Mouse (Mus musculus) limb, embryonic 11.5 days (tissue): ENCODE measurements around the gene Dctn2. TPM values are rescaled to one million over a fixed set of nuclear protein-coding genes. Genes with fewer than 3 reads are reported as not detected.
"Not testable (repeated sequence)": the region's sequence is repeated elsewhere in the genome, so short reads cannot be mapped to it uniquely, and the experiment has no call there.

Experiments used
- ATAC-seq: fragments of 200-750 bp; cut with Nextera tagmentation; 2 replicates; pipeline ENCODE4 v1.8.0; 2017; ENCODE audit warnings: low read depth; ENCODE audit not compliant: insufficient number of reproducible peaks, low FRiP score, low TSS enrichment
- DNase-seq: peaks from one replicate; pipeline ENCODE4 v3.0.0-alpha.2; 2015; ENCODE audit warnings: low spot score
- H3K27ac ChIP-seq: fragments of 300-500 bp; sonication (generic); replicated peaks from 2 replicates; pipeline ENCODE4 v1.5.1; 2014; ENCODE audit warnings: low read depth, mild to moderate bottlenecking, low read length
- H3K27me3 ChIP-seq: fragments of 300-500 bp; sonication (generic); 2 replicates; pipeline ENCODE4 v1.6.1; 2014; ENCODE audit warnings: mild to moderate bottlenecking, low read length, mixed read lengths; ENCODE audit not compliant: control insufficient read depth, insufficient read depth
- H3K36me3 ChIP-seq: fragments of 300-500 bp; sonication (generic); 2 replicates; pipeline ENCODE4 v1.6.1; 2014; ENCODE audit warnings: mild to moderate bottlenecking, low read length, moderate library complexity, mixed read lengths; ENCODE audit not compliant: control insufficient read depth, insufficient read depth
- H3K4me1 ChIP-seq: fragments of 300-500 bp; sonication (generic); 2 replicates; pipeline ENCODE4 v1.6.1; 2014; ENCODE audit warnings: low read length, mixed read lengths; ENCODE audit not compliant: control insufficient read depth, insufficient read depth
- H3K4me2 ChIP-seq: fragments of 300-500 bp; sonication (generic); 2 replicates; pipeline ENCODE4 v1.6.1; 2014; ENCODE audit warnings: low read depth, mild to moderate bottlenecking, moderate library complexity; ENCODE audit not compliant: severe bottlenecking
- H3K4me3 ChIP-seq: fragments of 300-500 bp; sonication (generic); 2 replicates; pipeline ENCODE4 v1.5.1; 2014; ENCODE audit warnings: low read depth, low read length
- H3K9ac ChIP-seq: fragments of 300-500 bp; sonication (generic); 2 replicates; pipeline ENCODE4 v1.6.1; 2014; ENCODE audit warnings: mild to moderate bottlenecking, low read length
- H3K9me3 ChIP-seq: fragments of 300-500 bp; sonication (generic); 2 replicates; pipeline ENCODE4 v1.6.1; 2016; ENCODE audit warnings: low read length; ENCODE audit not compliant: control insufficient read depth
- WGBS: fragments of 180-500 bp; shearing (Covaris S2); extraction: QIAGEN DNeasy Blood & Tissue Kit; methylation state at CpG from one replicate; pipeline ENCODE4 v1.1.7; 2014; 5-methylcytosine and 5-hydroxymethylcytosine counted together
- polyA plus RNA-seq: library from polyadenylated mRNA; unstranded; fragments of >200 nt; fragmentation: Nextera tagmentation; extraction: Ambion mirVana; gene quantifications from 2 replicates; pipeline ENCODE4 v1.2.1, GENCODE M21; 2014

Gene Dctn2
- polyA plus RNA-seq, 1 experiment from 2014 or later = 170 TPM

DNA sequence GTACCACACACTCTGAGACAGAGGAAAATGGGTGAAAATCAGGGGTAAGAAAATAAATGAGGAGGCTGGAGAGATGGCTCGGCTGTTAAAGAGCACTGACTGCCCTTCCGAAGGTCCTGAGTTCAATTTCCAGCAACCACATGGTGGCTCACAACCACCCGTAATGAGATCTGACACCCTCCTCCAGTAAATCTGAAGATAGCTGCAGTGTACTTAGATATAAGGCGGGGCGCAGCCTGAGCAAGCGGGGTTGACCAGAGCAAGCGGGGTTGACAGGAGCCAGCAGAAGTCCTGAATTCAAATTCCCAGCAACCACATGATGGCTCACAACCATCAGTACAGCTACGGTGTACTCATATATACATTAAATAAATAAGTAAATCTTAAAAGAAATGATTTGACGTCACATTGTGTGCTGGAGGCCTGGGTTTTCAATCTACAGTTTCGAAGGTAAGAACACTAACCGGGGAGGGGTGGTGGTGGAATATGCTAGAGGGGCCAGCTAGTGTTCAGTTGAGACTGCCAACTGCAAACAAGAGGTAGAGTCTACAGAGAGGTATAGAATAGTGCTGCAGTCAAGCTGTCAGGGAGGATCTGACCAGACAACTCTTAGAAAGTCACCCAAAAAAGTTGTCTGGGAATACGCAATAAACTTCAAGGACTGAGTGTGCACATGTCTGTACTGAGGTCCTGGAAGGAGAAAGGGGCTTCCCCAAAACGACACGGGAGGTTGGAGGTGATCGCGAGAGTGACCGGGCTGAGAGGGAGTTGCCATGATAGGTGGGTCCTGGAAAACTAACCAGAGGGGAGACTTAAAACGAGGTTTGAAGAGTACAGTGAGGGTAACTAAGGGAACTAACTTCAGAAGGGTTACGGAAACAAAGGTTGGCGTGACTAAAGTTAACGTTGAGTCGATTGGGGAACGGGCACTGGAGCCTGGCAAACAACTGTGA lies 44.6 kb downstream of the Dctn2 start:
- ATAC-seq (peak; percentile 41; the same call in 1 of the 2 replicates), DNase-seq (peak; percentile 70)
- Histone ChIP-seq H3K9ac (peak overlapping the region; percentile 71), H3K9me3 (no peaks in the 10 kb centered on the region), H3K4me3 (peak overlapping the region; percentile 69), H3K4me2 (peak overlapping the region; percentile 66), H3K27ac (no peak overlapping the region), H3K4me1 (peaks cover 6% of the 10 kb centered on the region; the same call in 1 of the 2 replicates), H3K36me3 (peaks cover 16% of the 10 kb centered on the region), H3K27me3 (no peaks in the 10 kb centered on the region)
- WGBS = 38% methylated on average over 23 of the region's 23 CpGs

DNA sequence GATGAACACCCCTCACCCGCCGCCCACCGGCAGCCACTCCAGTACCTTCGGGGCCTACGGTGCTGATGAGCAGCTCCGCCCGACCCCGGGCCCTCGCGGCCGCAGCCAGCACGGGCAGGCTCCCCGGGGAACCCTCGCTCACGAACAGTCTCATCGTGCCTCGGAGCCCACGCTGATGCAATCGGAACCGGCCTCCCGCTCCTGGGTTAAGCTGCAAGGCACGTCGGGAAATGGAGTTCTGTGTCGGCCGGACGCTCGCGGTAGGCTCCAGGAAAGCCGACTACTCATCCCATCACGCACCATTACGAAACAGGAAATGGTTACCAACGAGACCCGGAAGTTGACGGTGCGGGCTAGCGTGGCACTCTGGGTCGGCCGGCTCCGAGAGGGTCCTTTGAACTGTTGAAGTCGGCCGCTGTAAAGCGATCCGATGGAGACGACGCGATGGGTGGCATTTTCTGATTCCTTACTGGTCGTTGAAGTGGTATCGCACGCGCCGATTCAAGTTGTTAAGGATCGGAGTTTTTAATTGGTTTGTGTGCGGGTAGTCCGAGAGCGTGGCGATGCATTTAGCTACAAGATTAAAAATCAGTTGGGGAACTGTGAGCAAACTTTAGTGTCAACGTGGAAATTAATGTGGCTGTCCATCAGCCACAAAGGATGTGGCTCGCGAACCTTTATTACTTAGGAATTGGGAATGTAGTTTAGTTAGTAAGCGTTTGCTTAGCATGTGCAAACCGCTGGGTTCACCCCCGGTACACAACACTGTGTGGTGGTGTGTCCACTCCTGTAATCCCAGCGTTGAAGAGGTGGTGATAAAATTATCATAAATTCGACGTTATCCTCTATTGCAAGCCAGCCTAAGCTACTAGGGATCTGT lies 45.5 kb downstream of the Dctn2 start, which contains the start of gene Mars:
Mars (minus strand) TSS at position 311 of the 880 bp plus-strand sequence.
- Histone ChIP-seq H3K4me2 (peak within 1 kb of the TSS; percentile 74), H3K4me3 (peak within 1 kb of the TSS; percentile 69), H3K27me3 (no peaks in the 10 kb centered on the region), H3K27ac (no peak within 1 kb of the TSS), H3K9me3 (no peaks in the 10 kb centered on the region), H3K36me3 (peaks cover 13% of the 10 kb centered on the region), H3K4me1 (peaks cover 6% of the 10 kb centered on the region; the same call in 1 of the 2 replicates), H3K9ac (peak within 1 kb of the TSS; percentile 71)
- peak; percentile 94 for DNase-seq
- ATAC-seq = peak; percentile 94
- WGBS = under 1% methylated on average over 65 of the region's 65 CpGs

- no peak overlapping the region for H3K27ac ChIP-seq
- WGBS = under 1% methylated on average over 4 of the region's 4 CpGs
- peak overlapping the region; percentile 69 for H3K4me3 ChIP-seq
- ATAC-seq = peak; percentile 4; the same call in 1 of the 2 replicates
- DNase-seq = peak; percentile 94
- H3K27me3 ChIP-seq = no peaks in the 10 kb centered on the region
- H3K9me3 ChIP-seq = no peaks in the 10 kb centered on the region
- peaks cover 6% of the 10 kb centered on the region; the same call in 1 of the 2 replicates for H3K4me1 ChIP-seq
- H3K36me3 ChIP-seq = peaks cover 8% of the 10 kb centered on the region
- H3K9ac ChIP-seq = 0 out of 2 replicates have a peak overlapping the region, but pooled peaks have one; percentile 0
- peak overlapping the region; percentile 74 for H3K4me2 ChIP-seq
These were observed 46.1 kb downstream of the Dctn2 start for GRCm38 (mm10) chr10:127312356-127312676.

DNA sequence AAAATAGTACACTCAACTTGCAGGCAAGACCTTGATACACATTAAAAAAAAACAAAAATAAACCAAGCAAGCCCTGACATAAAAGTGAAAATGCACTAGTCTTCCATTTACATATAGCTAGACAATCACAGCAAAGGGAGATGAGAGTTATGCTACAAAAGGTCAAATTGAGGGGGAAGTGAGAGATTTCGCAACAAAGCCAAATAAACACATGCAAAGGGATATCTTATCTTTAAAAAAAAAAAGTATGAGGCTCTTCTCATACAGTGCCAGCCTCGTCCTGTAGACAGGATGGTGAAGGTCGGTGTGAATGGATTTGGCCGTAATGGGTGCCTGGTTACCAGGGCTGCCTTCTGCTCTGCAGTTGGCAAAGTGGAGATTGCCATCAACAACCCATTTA lies 46.7 kb downstream of the Dctn2 start:
- H3K36me3 ChIP-seq = peaks cover 5% of the 10 kb centered on the region; the same call in 1 of the 2 replicates
- H3K27me3 ChIP-seq = no peaks in the 10 kb centered on the region
- no peak overlapping the region for H3K9ac ChIP-seq
- DNase-seq (no peak), ATAC-seq (no peak)
- no peak overlapping the region for H3K4me2 ChIP-seq
- WGBS = 84% methylated on average over 4 of the region's 4 CpGs
- H3K27ac ChIP-seq = no peak overlapping the region
- no peak overlapping the region for H3K4me3 ChIP-seq
- H3K4me1 ChIP-seq = peaks cover 6% of the 10 kb centered on the region; the same call in 1 of the 2 replicates
- no peaks in the 10 kb centered on the region for H3K9me3 ChIP-seq

DNA sequence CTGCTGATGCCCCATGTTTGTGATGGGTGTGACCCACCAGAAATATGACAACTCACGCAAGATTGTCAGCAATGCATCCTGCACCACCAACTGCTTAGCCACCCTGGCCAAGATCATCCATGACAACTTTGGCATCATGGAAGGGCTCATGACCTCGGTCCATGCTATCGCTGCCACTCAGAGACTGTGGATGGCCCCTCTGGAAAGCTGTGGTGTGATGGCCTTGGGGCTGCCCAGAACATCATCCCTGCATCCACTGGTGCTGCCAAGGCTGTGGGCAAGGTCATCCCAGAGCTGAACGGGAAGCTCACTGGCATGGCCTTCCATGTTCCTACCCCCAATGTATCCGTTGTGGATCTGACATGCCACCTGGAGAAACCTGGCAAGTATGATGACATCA lies 47.3 kb downstream of the Dctn2 start:
- not testable (repeated sequence) for H3K4me2 ChIP-seq, H3K27ac ChIP-seq, H3K9me3 ChIP-seq, ATAC-seq, H3K4me3 ChIP-seq, DNase-seq, H3K9ac ChIP-seq, H3K27me3 ChIP-seq, H3K4me1 ChIP-seq, H3K36me3 ChIP-seq
- WGBS = 91% methylated on average over 5 of the region's 5 CpGs

DNA sequence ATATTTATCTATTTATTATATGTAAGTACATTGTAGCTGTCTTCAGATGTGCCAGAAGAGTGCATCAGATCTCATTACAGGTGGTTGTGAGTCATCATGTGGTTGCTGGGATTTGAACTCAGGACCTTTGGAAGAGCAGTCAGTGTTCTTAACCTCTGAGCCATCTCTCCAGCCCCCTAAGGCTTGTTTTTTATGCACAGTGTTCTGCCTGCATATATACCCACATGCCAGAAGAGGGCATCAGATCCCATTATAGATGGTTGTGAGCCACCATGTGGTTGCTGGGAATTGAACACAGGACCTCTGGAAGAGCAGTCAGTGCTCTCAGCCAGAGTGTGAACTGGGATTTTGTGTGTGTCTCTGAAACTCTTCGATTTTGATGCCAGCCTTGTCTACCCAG lies 48.8 kb downstream of the Dctn2 start:
- not testable (repeated sequence) for H3K4me3 ChIP-seq, H3K9ac ChIP-seq, ATAC-seq, H3K36me3 ChIP-seq, H3K4me2 ChIP-seq, H3K4me1 ChIP-seq, H3K9me3 ChIP-seq, DNase-seq, H3K27ac ChIP-seq, H3K27me3 ChIP-seq
- 76% methylated on average over 1 of the region's 1 CpGs for WGBS

- WGBS = 87% methylated on average over 2 of the region's 2 CpGs
- H3K9ac ChIP-seq = no peak overlapping the region
- H3K4me2 ChIP-seq = no peak overlapping the region
- H3K4me3 ChIP-seq = no peak overlapping the region
- no peaks in the 10 kb centered on the region for H3K36me3 ChIP-seq
- H3K27me3 ChIP-seq = no peaks in the 10 kb centered on the region
- H3K27ac ChIP-seq = no peak overlapping the region
- ATAC-seq (no peak), DNase-seq (no peak)
- no peaks in the 10 kb centered on the region for H3K4me1 ChIP-seq
- no peaks in the 10 kb centered on the region for H3K9me3 ChIP-seq
These were observed 51.1 kb downstream of the Dctn2 start for GRCm38 (mm10) chr10:127317277-127317676.

- no peak overlapping the region for H3K4me2 ChIP-seq
- no peaks in the 10 kb centered on the region for H3K27me3 ChIP-seq
- DNase-seq = no peak
- no peak overlapping the region for H3K9ac ChIP-seq
- no peak overlapping the region for H3K27ac ChIP-seq
- no peak for ATAC-seq
- 46% methylated on average over 4 of the region's 4 CpGs for WGBS
- no peaks in the 10 kb centered on the region for H3K4me1 ChIP-seq
- H3K36me3 ChIP-seq = no peaks in the 10 kb centered on the region
- no peaks in the 10 kb centered on the region for H3K9me3 ChIP-seq
- no peak overlapping the region for H3K4me3 ChIP-seq
These were observed 51.8 kb downstream of the Dctn2 start for GRCm38 (mm10) chr10:127318009-127318408.
